Mouse (Mus musculus) cerebellum, adult 2 months (tissue): ENCODE measurements around the gene Srxn1.

Source experiments
- CTCF ChIP-seq: fragments of 200-500 bp; IDR thresholded peaks from 2 replicates; pipeline ENCODE4 v1.5.1; 2011; ENCODE audit warnings: low read depth, mild to moderate bottlenecking, control low read depth, low read length, moderate library complexity, borderline replicate concordance; ENCODE audit not compliant: insufficient read depth
- POLR2A ChIP-seq: fragments of 200-500 bp; IDR thresholded peaks from 2 replicates; pipeline ENCODE4 v1.6.1; 2011; ENCODE audit warnings: low read length, control low read depth, borderline replicate concordance; ENCODE audit not compliant: insufficient read depth

- TF ChIP-seq CTCF: no peak
- TF ChIP-seq POLR2A: no peak
Measured at GRCm38 (mm10) chr2:152077337-152077736, 28.0 kb upstream of the Srxn1 start.
